Comparison of ENCODE assay signal across 16 mouse cellular contexts in genomic region chr19:27491873-27492272, GRCm38 (mm10).
DNase-seq lines count a peak whose midpoint lies in the region; TF ChIP-seq lines count a peak whose summit lies in the region.
"Had no signal": no experiment of that assay in that cellular context is flagged by ENCODE, and none has a peak within 500 bp of the region (broad histone marks: within the 10 kb centered on the region; RNA-seq: fewer than 3 reads in every experiment).

No protein-coding gene starts in this region.

- no peak overlapping the region for H3K4me3 ChIP-seq in liver, adult 2 months (ENCODE audit: insufficient read depth, low read depth, low read length)
- H3K4me3 ChIP-seq: embryonic facial prominence, embryonic 12.5 days; forebrain, embryonic 12.5 days; gastrocnemius, adult 2 months; heart, embryonic 13.5 days; hindbrain, embryonic 12.5 days had no signal

- no peak overlapping the region for H3K27ac ChIP-seq in liver, adult 2 months (replicated peaks; ENCODE audit: insufficient read depth, low read depth, low read length)
- H3K27ac ChIP-seq: embryonic facial prominence, embryonic 12.5 days; forebrain, embryonic 12.5 days; gastrocnemius, adult 2 months; heart, embryonic 13.5 days; hindbrain, embryonic 12.5 days had no signal

- TF ChIP-seq CTCF in liver, adult 2 months (IDR thresholded peaks at IDR 0.05; ENCODE audit: low read depth, low read length), result no peak

- H3K27me3 ChIP-seq in liver, adult 2 months (ENCODE audit: control insufficient read depth, insufficient read depth, low read length), result no peaks in the 10 kb centered on the region
- H3K27me3 ChIP-seq: embryonic facial prominence, embryonic 12.5 days; forebrain, embryonic 12.5 days; heart, embryonic 13.5 days; hindbrain, embryonic 12.5 days had no signal

- intact Hi-C loops in heart, postnatal 10 days (cut with DNase I), result no loop called here

- 56% methylated on average over 5 of the region's 5 CpGs for WGBS in liver, adult 2 months

- no peaks in the 10 kb centered on the region for H3K36me3 ChIP-seq in liver, adult 2 months (ENCODE audit: control insufficient read depth, insufficient read depth, low read length)
- H3K36me3 ChIP-seq: embryonic facial prominence, embryonic 12.5 days; forebrain, embryonic 12.5 days; G1E; heart, embryonic 13.5 days; hindbrain, embryonic 12.5 days had no signal

- TF ChIP-seq POLR2A in liver, adult 2 months (IDR thresholded peaks at IDR 0.05; ENCODE audit: extremely low read depth, insufficient read depth, low read length), result no peak

- DNase-seq in heart, adult 11 months, result peak; percentile 53
- no peak for DNase-seq in heart, postnatal 10 days
- peak; percentile 43 for DNase-seq in liver, adult 2 months (ENCODE audit: extremely low read depth, low read depth, low spot score)
- no peak for DNase-seq in liver
- peak; percentile 35 for DNase-seq in NIH3T3 (ENCODE audit: low read depth)
- DNase-seq in ovary, postnatal 14 days (ENCODE audit: low spot score), result no peak
- DNase-seq: B cell, adult 2 months; cerebellum, adult 11 months; cerebellum, adult 8-10 months; cerebellum, postnatal 14 days had no signal

- no peak overlapping the region for H3K9ac ChIP-seq in liver, adult 2 months (ENCODE audit: low read depth, low read length)
- H3K9ac ChIP-seq: embryonic facial prominence, embryonic 12.5 days; forebrain, embryonic 12.5 days; heart, embryonic 13.5 days; hindbrain, embryonic 12.5 days had no signal

- H3K79me2 ChIP-seq in liver, adult 2 months (ENCODE audit: control insufficient read depth, insufficient read depth, low read length), result no peaks in the 10 kb centered on the region

- H3K4me1 ChIP-seq in liver, adult 2 months (ENCODE audit: control insufficient read depth, insufficient read depth, low read length), result no peaks in the 10 kb centered on the region
- H3K4me1 ChIP-seq: embryonic facial prominence, embryonic 12.5 days; forebrain, embryonic 12.5 days; heart, embryonic 13.5 days; hindbrain, embryonic 12.5 days had no signal

Comparison
In these comparisons a context has a peak if more than half of its experiments do, and no peak if none do; other contexts are left out.
1. DNase-seq: peak in heart, adult 11 months (single experiment), liver, adult 2 months (single experiment) and NIH3T3 (single experiment); none in heart, postnatal 10 days (0 of 2), liver (single experiment) and ovary, postnatal 14 days (single experiment).